Mouse (Mus musculus) kidney, postnatal 0 days (tissue): ENCODE results near the gene Mroh8. TPM values are rescaled to one million over a fixed set of nuclear protein-coding genes. Genes with fewer than 3 reads are reported as not detected.
A peak's percentile ranks its signal among the peaks of the same experiment; 100 is the strongest.
"Not testable (repeated sequence)": the region's sequence is repeated elsewhere in the genome, so short reads cannot be mapped to it uniquely, and the experiment has no call there.

ENCODE experiments used
- ATAC-seq: fragments of 200-750 bp; cut with Nextera tagmentation; replicated peaks from 2 replicates; pipeline ENCODE4 v1.8.0; 2017; ENCODE audit warnings: low read depth, moderate number of reproducible peaks, moderate TSS enrichment, moderate library complexity; ENCODE audit not compliant: low FRiP score
- DNase-seq: peaks from one replicate; pipeline ENCODE4 v3.0.0-alpha.2; 2016; ENCODE audit warnings: low spot score
- H3K27ac ChIP-seq: fragments of 300-500 bp; sonication (generic); 2 replicates; pipeline ENCODE4 v1.5.1; 2014; ENCODE audit warnings: mild to moderate bottlenecking
- H3K27me3 ChIP-seq: fragments of 300-500 bp; sonication (generic); 2 replicates; pipeline ENCODE4 v1.6.1; 2014; ENCODE audit warnings: low read length, mixed read lengths; ENCODE audit not compliant: insufficient read depth
- H3K36me3 ChIP-seq: fragments of 300-500 bp; sonication (generic); 2 replicates; pipeline ENCODE4 v1.6.1; 2014; ENCODE audit warnings: low read length, mixed read lengths; ENCODE audit not compliant: insufficient read depth
- H3K4me1 ChIP-seq: fragments of 300-500 bp; sonication (generic); replicated peaks from 2 replicates; pipeline ENCODE4 v1.6.1; 2014; ENCODE audit warnings: antibody characterized with exemption, low read length, mixed read lengths; ENCODE audit not compliant: insufficient read depth
- H3K4me2 ChIP-seq: fragments of 300-500 bp; sonication (generic); 2 replicates; pipeline ENCODE4 v1.6.1; 2014; ENCODE audit warnings: mild to moderate bottlenecking, low read length, moderate library complexity, mixed read lengths
- H3K4me3 ChIP-seq: fragments of 300-500 bp; sonication (generic); replicated peaks from 2 replicates; pipeline ENCODE4 v1.5.1; 2014; ENCODE audit warnings: low read depth, low read length
- H3K9ac ChIP-seq: fragments of 300-500 bp; sonication (generic); 2 replicates; pipeline ENCODE4 v1.6.1; 2014; ENCODE audit warnings: low read depth, low read length
- H3K9me3 ChIP-seq: fragments of 300-500 bp; sonication (generic); replicated peaks from 2 replicates; pipeline ENCODE4 v1.6.1; 2016; ENCODE audit warnings: low read length, inconsistent platforms, mixed read lengths
- CTCF ChIP-seq: IDR thresholded peaks from 2 replicates; pipeline ENCODE4 v1.5.1; 2016; ENCODE audit warnings: antibody characterized with exemption, low read depth, mild to moderate bottlenecking, moderate library complexity
- WGBS: fragments of 180-500 bp; shearing (Covaris S2); extraction: QIAGEN DNeasy Blood & Tissue Kit; methylation state at CpG from one replicate; pipeline ENCODE4 v1.1.7; 2014; 5-methylcytosine and 5-hydroxymethylcytosine counted together
- polyA plus RNA-seq: library from polyadenylated mRNA; unstranded; fragments of >200 nt; fragmentation: Nextera tagmentation; extraction: Ambion mirVana; gene quantifications from 2 replicates; pipeline ENCODE4 v1.2.1, GENCODE M21; 2015

The Mroh8 gene
- polyA plus RNA-seq, 1 experiment from 2014 or later = 0.29 TPM

DNA sequence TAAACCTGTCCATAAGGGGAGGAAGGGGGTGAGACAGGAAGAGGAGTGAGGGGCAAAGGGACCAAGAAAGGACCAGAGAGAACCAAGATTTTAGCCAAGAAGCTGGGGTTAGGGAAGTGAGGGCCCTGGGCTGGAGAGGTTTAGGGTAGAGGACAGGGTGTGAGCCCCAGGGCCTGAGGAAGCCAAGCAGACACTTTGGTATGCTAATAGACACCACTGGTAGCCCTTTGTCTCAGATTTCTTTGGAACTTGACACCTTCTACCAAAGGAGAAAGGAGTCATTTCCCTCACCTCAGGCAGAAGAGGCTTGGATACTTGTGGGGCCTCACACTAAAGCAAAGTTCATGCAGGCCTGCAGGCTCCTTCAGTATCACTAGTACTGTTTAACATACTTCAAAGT is 31.2 kb downstream of the Mroh8 start:
- DNase-seq (peak; percentile 11), ATAC-seq (no peak)
- no peak overlapping the region for H3K9ac ChIP-seq

DNA sequence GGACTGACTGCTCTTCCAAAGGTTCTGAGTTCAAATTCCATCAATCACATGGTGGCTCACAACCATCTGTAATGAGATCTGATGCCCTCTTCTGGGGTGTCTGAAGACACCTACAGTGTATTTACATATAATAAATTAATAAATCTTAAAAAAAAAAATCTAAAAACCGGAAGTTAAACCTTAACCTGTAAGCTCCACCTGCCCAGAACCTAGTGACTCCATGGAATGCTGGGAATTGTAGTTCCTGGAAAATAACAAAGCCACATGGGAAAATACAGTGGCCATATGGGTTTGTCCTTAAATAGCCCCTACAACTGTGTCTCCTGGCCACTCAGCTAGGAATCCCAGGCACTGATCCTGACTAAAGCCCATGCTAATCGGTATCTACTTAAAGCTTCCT is 33.7 kb downstream of the Mroh8 start:
- Histone ChIP-seq H3K27ac (no peak overlapping the region), H3K9me3 (no peaks in the 10 kb centered on the region), H3K4me2 (no peak overlapping the region), H3K4me1 (no peaks in the 10 kb centered on the region), H3K27me3 (no peaks in the 10 kb centered on the region), H3K4me3 (no peak overlapping the region), H3K9ac (no peak overlapping the region), H3K36me3 (no peaks in the 10 kb centered on the region)
- ATAC-seq = no peak
- 67% methylated on average over 2 of the region's 2 CpGs for WGBS
- TF ChIP-seq CTCF = no peak
- DNase-seq = no peak

More for the DNA sequence above, 31.2 kb downstream of the Mroh8 start:
- no peaks in the 10 kb centered on the region for H3K27me3 ChIP-seq
- H3K4me2 ChIP-seq = no peak overlapping the region
- no peaks in the 10 kb centered on the region for H3K36me3 ChIP-seq
- no peaks in the 10 kb centered on the region for H3K4me1 ChIP-seq
- no peak overlapping the region for H3K27ac ChIP-seq
- H3K9me3 ChIP-seq = no peaks in the 10 kb centered on the region
- no peak for TF ChIP-seq CTCF
- H3K4me3 ChIP-seq = no peak overlapping the region

DNA sequence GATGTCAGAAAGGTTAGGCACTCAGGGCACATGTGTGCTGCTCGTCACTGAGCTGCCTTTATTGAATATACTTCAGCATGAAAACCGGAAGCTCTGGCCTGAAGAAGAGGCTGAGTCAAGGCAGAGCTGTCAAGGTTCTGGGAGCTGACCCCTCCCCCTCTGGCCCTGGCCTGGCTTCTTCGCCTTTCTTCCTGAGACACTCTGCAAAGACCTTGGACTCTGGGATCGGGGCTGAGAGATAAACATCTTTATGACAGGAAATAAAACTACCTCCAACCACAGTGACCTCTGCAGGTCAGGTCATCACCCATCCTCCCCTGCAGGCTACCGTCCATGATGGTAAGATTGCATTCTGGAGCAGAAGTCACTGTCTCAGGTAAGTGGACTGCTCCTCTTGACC is 34.3 kb downstream of the Mroh8 start:
- no peaks in the 10 kb centered on the region for H3K4me1 ChIP-seq
- no peak for TF ChIP-seq CTCF
- no peak overlapping the region for H3K27ac ChIP-seq
- H3K4me2 ChIP-seq = no peak overlapping the region
- H3K9me3 ChIP-seq = no peaks in the 10 kb centered on the region
- H3K27me3 ChIP-seq = no peaks in the 10 kb centered on the region
- DNase-seq (no peak), ATAC-seq (no peak)
- H3K36me3 ChIP-seq = no peaks in the 10 kb centered on the region
- H3K4me3 ChIP-seq = no peak overlapping the region
- no peak overlapping the region for H3K9ac ChIP-seq
- WGBS = 13% methylated on average over 5 of the region's 5 CpGs

DNA sequence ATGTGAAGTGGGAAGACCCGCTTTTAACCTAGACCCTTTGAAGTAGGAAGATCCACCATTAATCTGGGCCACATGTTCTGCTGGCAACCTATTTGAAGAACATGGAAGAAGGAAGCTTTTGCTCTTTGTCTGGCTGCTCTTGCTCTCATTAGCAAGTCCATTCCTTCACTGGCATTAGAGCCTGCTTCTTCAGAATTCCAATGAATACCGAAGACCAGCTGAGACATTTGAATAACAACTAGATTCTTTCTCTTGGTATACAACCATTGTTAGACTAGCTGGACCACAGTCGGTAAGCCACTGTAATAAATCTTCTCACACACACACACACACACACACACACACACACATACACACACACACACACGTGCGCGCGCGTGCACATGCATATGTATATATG is 43.4 kb downstream of the Mroh8 start:
- Histone ChIP-seq H3K9me3 (no peaks in the 10 kb centered on the region), H3K27ac (no peak overlapping the region), H3K4me2 (no peak overlapping the region), H3K36me3 (no peaks in the 10 kb centered on the region), H3K27me3 (no peaks in the 10 kb centered on the region), H3K9ac (no peak overlapping the region), H3K4me1 (no peaks in the 10 kb centered on the region), H3K4me3 (no peak overlapping the region)
- ATAC-seq = no peak
- WGBS = 93% methylated on average over 8 of the region's 8 CpGs
- no peak for TF ChIP-seq CTCF
- DNase-seq = no peak

DNA sequence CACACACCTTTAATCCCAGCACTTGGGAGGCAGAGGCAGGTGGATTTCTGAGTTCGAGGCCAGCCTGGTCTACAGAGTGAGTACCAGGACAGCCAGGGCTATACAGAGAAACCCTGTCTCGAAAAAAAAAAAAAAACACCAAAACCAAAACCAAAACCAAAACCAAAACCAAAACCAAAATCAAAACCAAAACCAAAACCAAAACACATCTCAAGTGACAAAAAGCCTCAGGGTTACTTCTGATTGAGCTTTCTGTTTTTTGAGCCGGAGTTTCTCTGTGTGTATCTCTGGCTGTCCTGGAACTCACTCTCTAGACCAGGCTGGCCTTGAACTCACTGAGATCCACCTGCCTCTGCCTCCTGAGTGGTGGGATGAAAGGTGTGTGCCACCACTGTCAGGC is 57.4 kb downstream of the Mroh8 start:
- not testable (repeated sequence) for ATAC-seq, H3K9me3 ChIP-seq, H3K9ac ChIP-seq, H3K27ac ChIP-seq, H3K27me3 ChIP-seq, DNase-seq, H3K4me3 ChIP-seq, H3K4me2 ChIP-seq, H3K4me1 ChIP-seq, H3K36me3 ChIP-seq
- WGBS = 85% methylated on average over 3 of the region's 3 CpGs

DNA sequence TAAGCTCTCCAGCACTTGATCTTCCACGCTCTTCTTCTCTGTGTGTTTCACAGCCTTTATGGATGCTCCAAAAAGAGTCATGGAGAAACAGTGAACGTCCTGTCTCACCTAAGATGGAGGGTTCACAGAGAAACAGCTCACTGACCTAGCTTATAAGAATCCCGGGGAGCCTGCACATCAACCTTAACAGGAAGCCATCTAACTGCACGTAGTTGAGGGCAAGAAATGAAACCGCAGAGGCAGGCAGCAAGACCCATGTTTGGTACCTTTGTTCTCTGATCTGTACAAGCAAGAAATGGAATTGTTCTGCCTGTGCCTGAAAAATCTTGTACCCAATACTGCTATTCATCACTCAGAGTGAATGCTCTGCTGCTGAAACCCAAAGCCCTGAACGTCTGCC is 59.2 kb downstream of the Mroh8 start:
- TF ChIP-seq CTCF = no peak
- ATAC-seq (no peak), DNase-seq (no peak)
- no peaks in the 10 kb centered on the region for H3K9me3 ChIP-seq
- H3K4me2 ChIP-seq = no peak overlapping the region
- no peaks in the 10 kb centered on the region for H3K27me3 ChIP-seq
- H3K4me3 ChIP-seq = no peak overlapping the region
- no peaks in the 10 kb centered on the region for H3K36me3 ChIP-seq
- 84% methylated on average over 6 of the region's 6 CpGs for WGBS
- H3K4me1 ChIP-seq = no peaks in the 10 kb centered on the region
- H3K9ac ChIP-seq = no peak overlapping the region
- no peak overlapping the region for H3K27ac ChIP-seq

DNA sequence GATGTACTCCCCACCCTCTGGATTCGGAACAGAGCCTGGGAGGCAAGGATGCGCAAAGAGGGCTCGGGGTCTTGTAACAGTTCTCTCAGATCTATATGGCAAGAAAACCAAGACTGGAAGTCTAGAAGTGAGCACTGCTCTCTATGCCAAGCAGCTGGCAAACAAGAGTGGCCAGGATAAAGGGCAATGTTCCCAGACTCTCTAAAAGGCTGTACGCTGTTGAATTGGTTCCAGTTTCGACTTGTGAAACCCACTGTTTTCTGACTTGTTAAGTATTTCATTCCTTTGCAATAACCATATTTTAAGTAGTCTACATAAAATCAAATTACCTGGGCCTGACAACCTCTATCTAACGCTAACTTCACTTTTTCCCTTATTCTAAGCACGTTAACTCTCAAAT is 67.6 kb downstream of the Mroh8 start:
- Histone ChIP-seq H3K9ac (no peak overlapping the region), H3K4me1 (no peaks in the 10 kb centered on the region), H3K36me3 (no peaks in the 10 kb centered on the region), H3K27ac (no peak overlapping the region), H3K9me3 (no peaks in the 10 kb centered on the region), H3K27me3 (no peaks in the 10 kb centered on the region), H3K4me3 (no peak overlapping the region), H3K4me2 (no peak overlapping the region)
- WGBS = 91% methylated on average over 7 of the region's 7 CpGs
- TF ChIP-seq CTCF = no peak
- ATAC-seq (no peak), DNase-seq (no peak)
